Mouse (Mus musculus): Measurements from ENCODE around the gene Ugt1a6b. TPM values are rescaled to one million over a fixed set of nuclear protein-coding genes. Genes with fewer than 3 reads are reported as not detected.
"Not testable (repeated sequence)": the region's sequence is repeated elsewhere in the genome, so short reads cannot be mapped to it uniquely, and the experiment has no call there.

Ugt1a6b gene
- polyA plus RNA-seq, 1 experiment from 2014 or later = 0.20 TPM

- not testable (repeated sequence) for H3K36me3 ChIP-seq; H3K9ac ChIP-seq (replicated peaks); H3K9me3 ChIP-seq; H3K4me3 ChIP-seq (replicated peaks); H3K4me2 ChIP-seq (replicated peaks); H3K27ac ChIP-seq; H3K27me3 ChIP-seq; H3K4me1 ChIP-seq (replicated peaks); ATAC-seq
- WGBS = 79% methylated on average over 1 of the region's 1 CpGs
Observed at GRCm38 (mm10) chr1:88130223-88130622, 27.2 kb downstream of the Ugt1a6b start.

- 64% methylated on average over 3 of the region's 3 CpGs for WGBS
- 0 out of 2 replicates have a peak, but pooled peaks have one; percentile 34 for ATAC-seq
Observed at GRCm38 (mm10) chr1:88133908-88134456, 30.9 kb downstream of the Ugt1a6b start.

DNA sequence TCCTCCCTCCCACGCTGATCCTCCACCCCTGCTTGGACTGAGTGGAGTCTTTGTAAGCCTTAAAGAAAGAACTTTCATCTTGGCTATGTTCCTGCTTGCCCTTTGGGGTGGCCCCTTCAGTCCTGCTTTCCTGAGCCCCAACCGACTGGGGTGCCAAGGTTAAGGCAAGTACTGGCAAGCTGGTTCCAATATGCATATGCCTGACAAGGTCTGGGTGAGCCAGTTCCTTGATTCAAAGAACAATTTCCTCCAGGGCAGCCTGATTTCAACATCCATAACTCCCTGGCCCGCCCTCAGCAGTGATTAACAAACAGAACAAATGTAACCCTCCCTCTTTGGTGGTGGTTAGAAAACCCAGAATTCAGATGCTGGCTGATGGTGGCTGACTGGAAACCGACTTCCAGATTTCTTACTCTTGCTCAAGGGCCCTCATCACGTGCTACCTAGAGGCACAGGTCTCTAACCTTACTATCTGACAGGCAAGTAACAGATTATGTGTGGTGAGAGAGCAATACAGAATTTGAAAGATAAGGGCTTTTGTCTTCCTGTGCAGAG is 31.5 kb downstream of the Ugt1a6b start, which contains the start of gene Ugt1a6a:
Gene Ugt1a6a (plus strand): TSS at position 353 of the 555 bp plus-strand sequence.
- 0 out of 2 replicates have a peak within 1 kb of the TSS, but pooled peaks have one; percentile 14 for H3K27ac ChIP-seq
- H3K4me1 ChIP-seq (replicated peaks); H3K9ac ChIP-seq (replicated peaks); H3K4me2 ChIP-seq (replicated peaks); H3K27me3 ChIP-seq; H3K36me3 ChIP-seq; H3K4me3 ChIP-seq (replicated peaks); H3K9me3 ChIP-seq: not testable (repeated sequence)
- 48% methylated on average over 5 of the region's 5 CpGs for WGBS
- peak; percentile 76 for ATAC-seq

More at GRCm38 (mm10) chr1:88133908-88134456, 30.9 kb downstream of the Ugt1a6b start:
- Histone ChIP-seq H3K4me1 (replicated peaks) (no peaks in the 10 kb centered on the region), H3K9ac (replicated peaks) (no peak overlapping the region), H3K4me2 (replicated peaks) (no peak overlapping the region), H3K9me3 (no peaks in the 10 kb centered on the region), H3K27ac (0 out of 2 replicates have a peak overlapping the region, but pooled peaks have one; percentile 14), H3K36me3 (no peaks in the 10 kb centered on the region), H3K27me3 (no peaks in the 10 kb centered on the region), H3K4me3 (replicated peaks) (no peak overlapping the region)

DNA sequence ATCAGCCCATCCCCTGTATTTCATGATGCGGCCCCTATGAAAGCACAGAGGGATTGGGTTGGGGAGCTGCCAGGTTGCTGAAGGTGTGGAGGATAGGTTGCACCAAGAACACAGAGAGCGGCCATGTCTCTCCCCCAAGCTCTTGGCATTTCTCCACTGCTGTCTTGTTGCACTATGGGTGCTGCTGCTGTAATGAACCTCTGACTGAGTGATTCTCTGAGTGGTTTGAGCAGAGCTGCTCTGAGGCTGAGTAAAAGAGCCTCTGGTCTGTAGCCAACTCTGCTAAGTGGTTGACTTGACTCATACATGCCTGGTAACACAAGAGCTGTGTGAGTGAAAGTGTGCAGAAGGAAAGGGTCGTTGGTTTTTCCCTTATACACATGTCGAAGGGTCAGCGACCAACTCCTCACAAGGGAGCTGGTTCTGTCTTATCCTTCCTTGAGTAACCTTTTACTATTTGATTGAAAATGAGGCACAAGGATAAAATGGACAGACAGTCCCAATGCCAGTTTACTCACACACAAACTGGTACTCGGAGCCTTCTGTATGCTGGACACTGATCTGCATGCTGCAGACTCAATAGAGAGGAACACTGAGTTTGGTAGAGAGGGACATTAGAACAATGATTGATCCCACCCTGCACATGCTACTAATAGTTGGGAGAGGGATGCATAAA is 32.3 kb downstream of the Ugt1a6b start:
- H3K9me3 ChIP-seq; H3K36me3 ChIP-seq; H3K4me3 ChIP-seq (replicated peaks); H3K4me2 ChIP-seq (replicated peaks); H3K27me3 ChIP-seq; ATAC-seq; H3K27ac ChIP-seq; H3K9ac ChIP-seq (replicated peaks); H3K4me1 ChIP-seq (replicated peaks): not testable (repeated sequence)
- 92% methylated on average over 6 of the region's 6 CpGs for WGBS

- ATAC-seq = no peak
Observed at GRCm38 (mm10) chr1:88136646-88137045, 33.6 kb downstream of the Ugt1a6b start.

GRCm38 (mm10) chr1:88137264-88137663 is 34.2 kb downstream of the Ugt1a6b start:
- Histone ChIP-seq H3K4me2 (replicated peaks) (no peak overlapping the region), H3K27ac (no peak overlapping the region), H3K4me3 (replicated peaks) (no peak overlapping the region), H3K27me3 (no peaks in the 10 kb centered on the region), H3K9ac (replicated peaks) (no peak overlapping the region), H3K9me3 (no peaks in the 10 kb centered on the region), H3K36me3 (no peaks in the 10 kb centered on the region), H3K4me1 (replicated peaks) (no peaks in the 10 kb centered on the region)
- 90% methylated on average over 3 of the region's 3 CpGs for WGBS
- ATAC-seq = no peak

More at GRCm38 (mm10) chr1:88136646-88137045, 33.6 kb downstream of the Ugt1a6b start:
- H3K9me3 ChIP-seq = no peaks in the 10 kb centered on the region
- H3K4me2 ChIP-seq (replicated peaks) = no peak overlapping the region
- WGBS = 66% methylated on average over 2 of the region's 2 CpGs
- H3K27ac ChIP-seq = no peak overlapping the region
- no peak overlapping the region for H3K4me3 ChIP-seq (replicated peaks)
- H3K4me1 ChIP-seq (replicated peaks) = no peaks in the 10 kb centered on the region
- no peaks in the 10 kb centered on the region for H3K36me3 ChIP-seq
- H3K9ac ChIP-seq (replicated peaks) = no peak overlapping the region
- H3K27me3 ChIP-seq = no peaks in the 10 kb centered on the region

- H3K4me3 ChIP-seq (replicated peaks) = no peak overlapping the region
- H3K4me2 ChIP-seq (replicated peaks) = no peak overlapping the region
- no peak overlapping the region for H3K9ac ChIP-seq (replicated peaks)
- WGBS = 94% methylated on average over 1 of the region's 1 CpGs
- H3K27me3 ChIP-seq = no peaks in the 10 kb centered on the region
- ATAC-seq = no peak
- H3K9me3 ChIP-seq = no peaks in the 10 kb centered on the region
- no peak overlapping the region for H3K27ac ChIP-seq
- no peaks in the 10 kb centered on the region for H3K36me3 ChIP-seq
- H3K4me1 ChIP-seq (replicated peaks) = no peaks in the 10 kb centered on the region
Observed at GRCm38 (mm10) chr1:88138145-88138544, 35.1 kb downstream of the Ugt1a6b start.

- 47% methylated on average over 1 of the region's 1 CpGs for WGBS
- not testable (repeated sequence) for H3K4me3 ChIP-seq (replicated peaks); H3K36me3 ChIP-seq; H3K9me3 ChIP-seq; H3K4me2 ChIP-seq (replicated peaks); ATAC-seq; H3K9ac ChIP-seq (replicated peaks); H3K27ac ChIP-seq; H3K4me1 ChIP-seq (replicated peaks); H3K27me3 ChIP-seq
Observed at GRCm38 (mm10) chr1:88140492-88140891, 37.4 kb downstream of the Ugt1a6b start.

GRCm38 (mm10) chr1:88143966-88144675 is 41.1 kb downstream of the Ugt1a6b start:
- not testable (repeated sequence) for H3K27me3 ChIP-seq; H3K36me3 ChIP-seq; ATAC-seq; H3K9ac ChIP-seq (replicated peaks); H3K4me1 ChIP-seq (replicated peaks); H3K4me3 ChIP-seq (replicated peaks); H3K4me2 ChIP-seq (replicated peaks); H3K9me3 ChIP-seq; H3K27ac ChIP-seq
- WGBS = 7% methylated on average over 5 of the region's 5 CpGs

- not testable (repeated sequence) for H3K4me2 ChIP-seq (replicated peaks); H3K4me1 ChIP-seq (replicated peaks); H3K36me3 ChIP-seq; ATAC-seq; H3K4me3 ChIP-seq (replicated peaks); H3K9ac ChIP-seq (replicated peaks); H3K27me3 ChIP-seq; H3K9me3 ChIP-seq; H3K27ac ChIP-seq
- WGBS = 78% methylated on average over 2 of the region's 2 CpGs
Observed at GRCm38 (mm10) chr1:88145278-88145677, 42.2 kb downstream of the Ugt1a6b start.

DNA sequence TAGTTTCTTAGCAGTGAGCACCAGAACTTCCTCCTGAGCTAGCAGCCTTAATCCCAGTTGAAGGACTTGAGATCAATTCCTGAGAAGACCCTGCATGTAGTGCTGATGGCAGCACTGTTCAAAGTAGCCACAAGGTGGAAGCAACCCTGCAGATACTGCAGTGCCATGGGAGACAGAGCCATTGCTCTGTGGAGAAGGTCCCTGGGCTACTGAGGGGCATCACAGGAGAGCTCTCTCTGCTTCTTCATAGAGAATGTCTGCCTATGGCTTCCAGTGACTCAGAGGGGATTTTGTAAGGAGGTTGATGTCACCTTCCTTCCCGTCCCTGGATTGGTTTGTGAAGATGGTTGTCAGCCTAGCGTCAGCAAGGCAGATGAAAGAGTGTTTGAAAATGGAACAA is 47.1 kb downstream of the Ugt1a6b start:
- ATAC-seq; H3K36me3 ChIP-seq; H3K27ac ChIP-seq; H3K9me3 ChIP-seq; H3K4me3 ChIP-seq (replicated peaks); H3K4me2 ChIP-seq (replicated peaks); H3K27me3 ChIP-seq; H3K4me1 ChIP-seq (replicated peaks); H3K9ac ChIP-seq (replicated peaks): not testable (repeated sequence)
- 85% methylated on average over 2 of the region's 2 CpGs for WGBS

- H3K4me1 ChIP-seq (replicated peaks) = no peaks in the 10 kb centered on the region
- WGBS = 89% methylated on average over 2 of the region's 2 CpGs
- H3K27me3 ChIP-seq = no peaks in the 10 kb centered on the region
- H3K36me3 ChIP-seq = no peaks in the 10 kb centered on the region
- ATAC-seq = no peak
- H3K4me3 ChIP-seq (replicated peaks) = no peak overlapping the region
- H3K4me2 ChIP-seq (replicated peaks) = no peak overlapping the region
- H3K27ac ChIP-seq = no peak overlapping the region
- no peaks in the 10 kb centered on the region for H3K9me3 ChIP-seq
- H3K9ac ChIP-seq (replicated peaks) = no peak overlapping the region
Observed at GRCm38 (mm10) chr1:88158430-88158829, 55.4 kb downstream of the Ugt1a6b start.
